Mouse (Mus musculus) cerebellum, adult 11 months (tissue): ENCODE data around the gene Olfr1291-ps1.

Experiments used
- DNase-seq: peaks from one replicate; pipeline ENCODE4 v3.0.0; 2022

Olfr1291-ps1 gene

DNA sequence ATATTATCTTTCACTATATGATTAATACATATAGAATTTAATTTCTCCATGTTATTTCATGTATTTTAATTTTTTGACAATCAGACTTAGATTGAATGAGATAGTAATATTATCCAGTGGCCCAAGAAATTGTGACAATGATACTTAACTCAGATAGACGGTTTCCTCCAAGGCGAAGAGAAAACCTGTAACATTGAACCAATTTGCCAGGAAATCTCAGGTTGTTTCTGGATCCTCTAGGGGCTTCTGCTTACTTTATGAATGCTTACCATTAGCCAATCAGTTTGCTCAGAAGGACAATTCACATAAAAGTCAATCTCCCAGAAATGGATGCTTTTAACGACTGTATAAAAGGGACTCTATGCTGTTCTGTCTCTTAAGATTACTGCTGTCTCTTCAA lies at the start of gene Olfr1291-ps1:
Gene Olfr1291-ps1 (plus strand): TSS at position 301 of the 400 bp plus-strand sequence.
- DNase-seq: no peak

DNA sequence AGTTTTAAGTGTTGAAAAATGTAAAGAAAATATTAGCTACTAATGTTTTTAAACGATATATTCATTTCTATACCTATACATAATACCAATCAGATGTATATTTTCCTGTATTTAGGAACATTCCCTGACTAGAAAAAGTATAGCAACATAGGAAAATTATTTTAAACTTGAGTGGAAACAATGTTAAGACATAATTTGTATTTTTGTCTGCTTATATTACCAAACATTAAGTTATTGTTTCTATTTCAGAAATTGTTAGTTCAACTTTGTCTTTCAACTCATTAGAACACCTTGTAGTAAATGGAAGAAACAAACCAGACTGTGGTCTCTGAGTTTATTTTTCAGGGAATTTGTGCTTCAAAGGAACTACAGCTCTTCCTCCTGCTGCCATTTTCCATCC lies 48.1 kb upstream of the Olfr1291-ps1 start, which contains the start of gene Olfr1287:
Gene Olfr1287 (plus strand): TSS at position 301 of the 400 bp plus-strand sequence.
- no peak for DNase-seq

DNA sequence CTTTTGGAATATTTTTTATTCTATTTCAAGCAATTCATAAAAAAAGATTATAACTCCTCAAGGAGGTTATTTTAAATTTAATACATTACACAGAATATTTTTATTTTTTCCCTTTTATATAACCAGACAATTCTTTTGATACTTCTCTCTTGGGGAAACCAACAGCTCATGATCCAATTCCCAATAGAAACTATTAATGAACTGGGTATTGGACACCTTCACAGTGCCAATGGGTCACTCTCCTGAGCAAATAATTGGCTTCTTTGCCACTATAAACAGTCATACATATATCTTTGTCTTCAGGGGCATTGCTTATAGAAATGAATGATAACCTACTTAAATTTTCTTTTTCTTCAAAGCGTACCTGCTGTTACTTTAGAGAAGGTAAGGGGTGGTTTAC lies 23.2 kb upstream of the Olfr1291-ps1 start, which contains the start of gene Olfr1288:
Gene Olfr1288 (plus strand): TSS at position 301 of the 400 bp plus-strand sequence.
- DNase-seq: no peak

DNA sequence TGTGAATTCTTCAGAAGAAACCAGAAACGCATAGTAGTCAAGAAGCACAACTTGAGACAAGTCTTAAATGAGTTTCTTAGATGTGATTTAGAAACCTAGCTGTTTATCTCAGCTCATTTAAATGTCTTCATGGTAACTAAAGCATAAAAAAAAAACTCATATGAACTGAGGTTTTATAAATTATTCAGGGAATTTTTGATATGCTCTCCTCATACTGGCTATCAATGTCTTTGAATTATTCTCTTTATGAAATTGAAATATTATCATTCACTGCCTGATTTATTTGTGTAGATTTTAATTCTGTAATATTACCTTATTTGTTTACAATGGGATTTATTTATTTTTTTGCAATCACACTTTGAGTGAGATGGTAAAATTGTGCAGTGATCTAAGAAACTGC lies 16.5 kb upstream of the Olfr1291-ps1 start, which contains the start of gene Olfr1289:
Gene Olfr1289 (plus strand): TSS at position 301 of the 400 bp plus-strand sequence.
- no peak for DNase-seq

DNA sequence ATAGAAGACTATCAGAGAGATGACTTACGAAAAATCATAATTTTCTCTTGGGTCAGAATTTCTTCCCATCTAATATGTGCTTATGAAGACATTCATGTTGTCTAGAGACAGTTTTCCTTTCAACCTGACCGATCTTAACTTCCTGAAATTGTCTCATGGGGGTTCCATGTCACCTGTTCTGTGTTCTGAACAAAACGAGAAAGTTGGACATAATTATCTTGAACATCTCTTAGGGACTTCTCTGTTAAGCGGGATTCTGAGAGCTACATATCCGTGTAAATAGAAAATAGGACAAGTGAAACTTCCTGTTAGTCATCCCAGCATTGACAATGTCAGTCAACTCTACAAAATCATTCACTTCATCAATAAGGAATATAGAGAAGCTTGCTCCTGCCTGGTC lies 3.3 kb upstream of the Olfr1291-ps1 start, which contains the start of gene Olfr1290:
Gene Olfr1290 (minus strand): TSS at position 101 of the 400 bp plus-strand sequence.
- DNase-seq: no peak

DNA sequence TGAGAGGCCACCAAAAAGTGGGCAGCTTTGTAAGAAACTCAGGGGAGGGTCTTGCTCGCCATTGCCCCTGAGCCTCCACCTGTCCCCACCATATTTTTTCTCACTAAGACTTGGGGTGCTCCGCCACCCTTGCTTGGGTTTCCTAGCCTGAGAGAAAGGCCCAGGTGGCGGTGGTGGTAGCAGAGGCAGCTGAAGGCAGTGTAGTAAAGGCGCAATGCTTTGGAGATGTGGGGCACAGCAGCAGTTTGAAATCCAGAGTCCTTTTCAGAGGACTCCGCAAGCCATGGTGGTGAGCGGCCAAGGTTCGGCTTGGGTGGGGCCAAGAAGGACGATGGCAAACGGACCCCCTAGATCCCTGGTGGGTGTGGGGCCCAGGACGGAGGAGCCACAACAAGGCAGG lies 20.5 kb downstream of the Olfr1291-ps1 start:
- DNase-seq: no peak

DNA sequence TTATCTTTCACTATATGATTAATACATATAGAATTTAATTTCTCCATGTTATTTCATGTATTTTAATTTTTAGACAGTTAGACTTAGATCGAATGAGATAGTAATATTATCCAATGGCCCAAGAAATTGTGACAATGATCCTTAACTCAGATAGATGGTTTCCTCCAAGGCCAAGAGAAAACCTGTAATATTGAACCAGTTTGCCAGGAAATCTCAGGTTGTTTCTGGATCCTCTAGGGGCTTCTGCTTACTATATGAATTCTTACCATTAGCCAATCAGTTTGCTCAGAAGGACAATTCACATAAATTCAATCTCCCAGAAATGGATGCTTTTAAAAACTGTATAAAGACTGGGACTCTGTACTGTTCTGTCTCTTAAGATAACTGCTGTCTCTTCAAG lies 27.9 kb downstream of the Olfr1291-ps1 start, which contains the start of gene Olfr1293-ps:
Gene Olfr1293-ps (plus strand): TSS at position 301 of the 400 bp plus-strand sequence.
- no peak for DNase-seq

DNA sequence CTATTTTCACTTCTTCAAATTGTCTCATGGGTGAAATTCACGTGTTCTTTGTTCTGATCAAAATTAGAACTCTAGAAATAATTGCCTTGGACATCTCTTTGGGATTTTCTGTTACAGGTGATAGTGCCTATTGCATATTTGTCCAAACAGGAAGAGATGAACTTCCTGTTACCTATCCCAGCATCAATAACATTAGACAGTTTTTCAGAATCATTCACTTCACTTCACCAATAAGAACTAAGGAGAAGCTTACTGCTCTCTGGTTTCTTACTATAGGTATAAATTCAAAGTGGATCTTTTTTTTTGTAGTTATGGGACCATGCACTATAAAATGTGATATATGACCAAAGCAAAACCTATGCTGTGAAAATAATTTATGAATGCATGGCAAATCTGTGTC lies 43.2 kb downstream of the Olfr1291-ps1 start, which contains the start of gene Olfr1294:
Gene Olfr1294 (minus strand): TSS at position 101 of the 400 bp plus-strand sequence.
- no peak for DNase-seq
